Mouse (Mus musculus) spleen, adult 2 months (tissue): Measurements from ENCODE around the gene Ppp1r3g. TPM values are rescaled to one million over a fixed set of nuclear protein-coding genes. Genes with fewer than 3 reads are reported as not detected.
"Not testable (repeated sequence)": the region's sequence is repeated elsewhere in the genome, so short reads cannot be mapped to it uniquely, and the experiment has no call there.

ENCODE experiments used
- DNase-seq, 2 experiments: peaks; one replicate each; pipeline versions ENCODE4 v3.0.0 to v3.0.0-alpha.2; 2012 to 2021; ENCODE audit warnings: low spot score in 2 of 2, low read depth in 1 of 2
- H3K27ac ChIP-seq: fragments of 200-500 bp; 2 replicates; pipeline ENCODE4 v1.5.1; 2012; ENCODE audit warnings: low read length, inconsistent platforms; ENCODE audit not compliant: insufficient read depth
- H3K27me3 ChIP-seq: fragments of 200-500 bp; 2 replicates; pipeline ENCODE4 v1.6.1; 2012; ENCODE audit warnings: mild to moderate bottlenecking, moderate library complexity, low read length, inconsistent platforms; ENCODE audit not compliant: control insufficient read depth, insufficient read depth
- H3K36me3 ChIP-seq: fragments of 200-500 bp; 2 replicates; pipeline ENCODE4 v1.6.1; 2012; ENCODE audit warnings: mild to moderate bottlenecking, low read length, inconsistent platforms; ENCODE audit not compliant: control insufficient read depth, insufficient read depth
- H3K4me1 ChIP-seq: fragments of 200-500 bp; 2 replicates; pipeline ENCODE4 v1.6.1; 2011; ENCODE audit warnings: inconsistent platforms; ENCODE audit not compliant: control insufficient read depth, insufficient read depth, insufficient read length
- H3K4me3 ChIP-seq: fragments of 200-500 bp; 2 replicates; pipeline ENCODE4 v1.5.1; 2011; ENCODE audit warnings: mild to moderate bottlenecking, inconsistent platforms; ENCODE audit not compliant: insufficient read depth, insufficient read length; ENCODE audit errors: extremely low read depth
- CTCF ChIP-seq: fragments of 200-500 bp; IDR thresholded peaks from 2 replicates; pipeline ENCODE4 v1.5.1; 2011; ENCODE audit warnings: mild to moderate bottlenecking, inconsistent platforms; ENCODE audit not compliant: insufficient read depth, insufficient read length, insufficient replicate concordance; ENCODE audit errors: extremely low read depth
- POLR2A ChIP-seq: fragments of 200-500 bp; IDR thresholded peaks from 2 replicates; pipeline ENCODE4 v1.6.1; 2011; ENCODE audit warnings: low read depth, low read length, inconsistent platforms
- WGBS: fragments of 180-500 bp; shearing (Covaris S2); methylation state at CpG from one replicate; pipeline ENCODE4 v1.1.7; 2018; 5-methylcytosine and 5-hydroxymethylcytosine counted together
- polyA plus RNA-seq: library from polyadenylated mRNA; depleted of rRNA; stranded (reverse); fragments of >200 nt; gene quantifications from 2 replicates; pipeline ENCODE4 v1.2.3, GENCODE M21; 2012

Gene Ppp1r3g
- polyA plus RNA-seq, 1 experiment, result not detected

DNA sequence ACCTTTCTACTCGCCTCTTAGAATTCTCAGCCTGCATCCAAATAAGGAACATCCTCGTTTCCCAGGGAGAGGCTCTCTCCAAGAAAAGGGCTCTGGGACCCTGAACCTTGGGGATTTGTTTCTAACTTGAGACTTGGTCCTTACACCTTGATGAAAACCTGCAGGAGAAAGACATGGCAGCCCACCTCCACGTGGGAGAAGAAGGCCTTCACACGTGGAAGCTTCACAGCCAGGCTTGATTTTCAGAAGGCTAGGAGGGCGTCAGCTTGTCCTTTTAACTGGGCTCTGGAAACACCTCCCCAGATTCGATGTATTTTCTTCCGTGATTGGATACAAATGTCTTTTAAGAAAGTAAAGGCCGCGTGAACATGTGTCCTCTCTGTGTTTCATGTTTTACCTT is 11.2 kb downstream of the Ppp1r3g start:
- no peak for DNase-seq
- peaks cover 4% of the 10 kb centered on the region; the same call in 1 of the 2 replicates for H3K4me1 ChIP-seq
- H3K27me3 ChIP-seq, result peaks cover 14% of the 10 kb centered on the region
- WGBS, result 48% methylated on average over 9 of the region's 9 CpGs
- H3K36me3 ChIP-seq, result no peaks in the 10 kb centered on the region
- no peak overlapping the region for H3K4me3 ChIP-seq
- H3K27ac ChIP-seq, result no peak overlapping the region
- TF ChIP-seq CTCF, result no peak
- TF ChIP-seq POLR2A, result no peak

- Histone ChIP-seq H3K27me3 (no peaks in the 10 kb centered on the region), H3K4me1 (no peaks in the 10 kb centered on the region), H3K27ac (no peak overlapping the region), H3K4me3 (no peak overlapping the region), H3K36me3 (peaks cover 5% of the 10 kb centered on the region)
- no peak for TF ChIP-seq POLR2A
- no peak for TF ChIP-seq CTCF
- DNase-seq, result no peak
- WGBS, result 92% methylated on average over 7 of the region's 7 CpGs
Observed at GRCm38 (mm10) chr13:35976912-35977311, 18.3 kb downstream of the Ppp1r3g start.

- H3K27ac ChIP-seq, result no peak overlapping the region
- no peaks in the 10 kb centered on the region for H3K27me3 ChIP-seq
Observed at GRCm38 (mm10) chr13:35980471-35980870, 21.8 kb downstream of the Ppp1r3g start.

GRCm38 (mm10) chr13:35982985-35983384 is 24.3 kb downstream of the Ppp1r3g start:
- 93% methylated on average over 6 of the region's 6 CpGs for WGBS
- H3K27me3 ChIP-seq, result no peaks in the 10 kb centered on the region
- H3K36me3 ChIP-seq, result peaks cover 3% of the 10 kb centered on the region
- TF ChIP-seq CTCF, result no peak
- no peak for TF ChIP-seq POLR2A
- H3K4me3 ChIP-seq, result no peak overlapping the region
- no peak for DNase-seq
- H3K4me1 ChIP-seq, result no peaks in the 10 kb centered on the region
- no peak overlapping the region for H3K27ac ChIP-seq

More at GRCm38 (mm10) chr13:35980471-35980870, 21.8 kb downstream of the Ppp1r3g start:
- Histone ChIP-seq H3K4me3 (no peak overlapping the region), H3K4me1 (no peaks in the 10 kb centered on the region), H3K36me3 (peaks cover 5% of the 10 kb centered on the region)
- no peak for TF ChIP-seq POLR2A
- no peak for DNase-seq
- 94% methylated on average over 4 of the region's 4 CpGs for WGBS

DNA sequence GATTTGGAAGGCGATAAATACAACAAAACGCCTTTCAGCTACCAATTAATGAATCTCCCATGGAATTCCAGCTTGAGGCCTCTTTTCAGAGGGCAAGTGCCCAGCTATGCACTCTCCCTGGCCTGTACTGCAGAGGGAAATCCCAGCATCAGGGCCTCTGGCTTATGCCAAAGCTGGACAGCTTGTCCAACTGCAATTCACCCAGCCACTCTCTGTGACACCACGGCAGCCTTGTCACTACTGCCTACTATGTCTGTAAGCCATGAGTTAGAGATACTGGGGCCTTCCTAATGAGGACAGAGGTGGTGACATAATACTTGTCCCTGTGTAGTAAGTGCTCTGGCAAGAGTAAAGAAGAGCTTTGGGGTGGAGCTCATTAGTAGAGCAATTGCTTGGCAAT is 30.7 kb downstream of the Ppp1r3g start:
- DNase-seq, result no peak
- H3K36me3 ChIP-seq, result no peaks in the 10 kb centered on the region
- no peaks in the 10 kb centered on the region for H3K27me3 ChIP-seq
- H3K4me3 ChIP-seq, result no peak overlapping the region
- H3K27ac ChIP-seq, result no peak overlapping the region
- TF ChIP-seq POLR2A, result no peak
- TF ChIP-seq CTCF, result no peak
- no peaks in the 10 kb centered on the region for H3K4me1 ChIP-seq
- WGBS, result 92% methylated on average over 3 of the region's 3 CpGs

- H3K4me1 ChIP-seq, H3K4me3 ChIP-seq, H3K27ac ChIP-seq, DNase-seq, H3K27me3 ChIP-seq, H3K36me3 ChIP-seq: not testable (repeated sequence)
- WGBS, result 93% methylated on average over 21 of the region's 21 CpGs
Observed at GRCm38 (mm10) chr13:35991185-35991584, 32.5 kb downstream of the Ppp1r3g start.

DNA sequence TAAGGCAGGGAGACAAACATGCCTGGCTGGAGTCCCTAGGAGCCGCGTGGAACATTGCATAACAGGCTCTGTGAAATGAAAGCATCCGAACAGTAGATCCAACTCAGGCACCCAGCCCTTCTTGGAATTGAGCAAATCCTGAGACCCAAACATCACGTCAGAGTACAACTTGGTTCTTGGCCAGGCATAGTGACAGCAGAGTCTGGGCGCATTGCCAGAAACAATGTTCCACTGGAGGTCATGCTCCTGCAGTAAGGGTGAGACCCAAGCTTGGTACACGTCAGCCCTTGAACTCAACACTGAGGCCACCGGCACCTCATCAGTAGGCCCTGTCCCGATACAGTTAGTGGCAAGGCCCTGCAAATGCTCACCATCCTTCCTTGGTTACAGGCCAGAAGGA is 35.4 kb downstream of the Ppp1r3g start:
- Histone ChIP-seq H3K4me3 (no peak overlapping the region), H3K27ac (no peak overlapping the region), H3K27me3 (no peaks in the 10 kb centered on the region), H3K36me3 (no peaks in the 10 kb centered on the region), H3K4me1 (no peaks in the 10 kb centered on the region)
- 84% methylated on average over 8 of the region's 8 CpGs for WGBS
- DNase-seq, result no peak
- TF ChIP-seq POLR2A (no peak), CTCF (no peak)

- no peaks in the 10 kb centered on the region for H3K27me3 ChIP-seq
- TF ChIP-seq POLR2A, result no peak
- TF ChIP-seq CTCF, result no peak
- WGBS, result 91% methylated on average over 3 of the region's 3 CpGs
- no peaks in the 10 kb centered on the region for H3K36me3 ChIP-seq
- no peak overlapping the region for H3K4me3 ChIP-seq
- no peaks in the 10 kb centered on the region for H3K4me1 ChIP-seq
- H3K27ac ChIP-seq, result no peak overlapping the region
- no peak for DNase-seq
Observed at GRCm38 (mm10) chr13:35995231-35995630, 36.6 kb downstream of the Ppp1r3g start.
